Mouse (Mus musculus): ENCODE measurements around the gene Gm17490.

Gm17490 gene

DNA sequence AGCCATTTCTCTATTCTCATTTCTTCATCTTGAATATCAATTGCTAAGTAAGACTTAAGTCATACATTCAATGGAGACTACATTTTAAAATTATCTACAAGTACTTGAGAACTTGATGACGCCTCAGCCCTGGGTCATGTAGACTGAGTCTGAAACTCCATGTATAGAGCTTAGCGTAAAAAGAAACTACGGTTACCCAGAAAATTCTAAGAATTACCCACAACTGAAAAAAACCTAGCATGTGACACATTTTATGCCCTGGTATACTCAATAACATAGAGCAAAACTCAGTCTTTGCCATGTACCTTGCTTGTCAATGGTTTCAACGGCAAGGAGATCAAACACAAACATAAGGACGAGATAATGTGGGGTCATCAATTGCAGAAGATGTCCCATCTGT lies at the start of gene Gm17490:
TSS of gene Gm17490 (minus strand) at position 375 of the 400 bp plus-strand sequence.
- no peak for DNase-seq (ENCODE audit: low spot score in 2 of 2)

DNA sequence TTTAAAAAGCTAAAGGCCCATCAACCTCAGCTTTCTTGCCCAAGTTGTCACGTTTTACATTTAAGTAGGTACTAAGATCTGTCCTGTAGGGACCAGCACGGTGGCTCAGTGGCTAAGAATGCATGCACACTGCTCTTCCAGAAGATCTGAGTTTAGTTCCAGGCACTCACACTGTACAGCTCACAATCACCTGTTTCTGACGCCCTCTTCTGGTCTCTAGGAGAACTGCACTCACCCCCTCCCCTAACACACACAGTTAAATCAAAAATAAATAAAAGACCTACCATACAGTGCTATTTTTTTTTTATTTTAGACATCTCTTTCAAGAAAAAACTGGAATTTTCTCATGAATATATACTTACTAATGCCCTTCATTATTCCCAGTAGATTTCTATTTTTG lies 46.1 kb upstream of the Gm17490 start:
- peak in 1 of 2 experiments; percentile 52 for DNase-seq (ENCODE audit: low spot score in 2 of 2)

DNA sequence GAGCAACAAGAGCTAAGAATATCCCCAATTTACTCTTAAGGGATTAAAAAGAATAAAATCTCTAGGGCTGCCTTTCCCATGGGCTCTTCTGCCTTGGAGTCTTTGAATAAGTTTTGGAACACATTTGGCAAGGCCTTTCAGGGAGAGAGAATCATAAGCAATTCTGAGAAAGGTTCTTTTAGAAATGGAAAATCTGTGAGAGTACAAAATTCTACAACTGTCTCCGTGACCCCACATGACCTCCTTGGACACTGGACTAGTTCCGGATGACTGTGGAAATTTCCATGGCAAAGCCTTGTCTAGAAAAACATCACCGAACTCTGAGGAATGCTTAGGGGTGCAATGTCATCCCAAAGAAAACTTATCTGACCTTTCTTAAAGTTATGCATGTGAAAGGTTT lies 39.3 kb upstream of the Gm17490 start:
- DNase-seq (ENCODE audit: low spot score in 2 of 2): no peak

DNA sequence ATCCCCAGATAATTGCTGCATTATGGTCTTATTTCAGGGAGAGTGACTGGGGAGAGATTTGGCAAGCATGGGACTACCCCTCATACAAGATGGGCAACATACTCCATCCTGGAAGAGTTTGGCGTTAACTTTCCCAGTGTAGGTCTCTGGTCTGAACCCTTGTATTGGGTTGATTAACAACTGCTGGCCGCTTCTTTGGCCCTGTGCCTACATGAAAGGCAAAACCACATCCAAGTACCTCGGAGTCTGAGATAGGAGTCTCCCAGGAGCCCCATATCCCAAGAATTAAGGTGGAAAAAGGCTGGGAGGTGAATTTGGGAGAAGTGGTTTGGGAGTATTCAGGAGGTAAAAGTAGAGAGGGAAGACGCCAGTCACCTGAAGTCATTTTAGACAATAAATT lies 38.7 kb upstream of the Gm17490 start:
- no peak for DNase-seq (ENCODE audit: low spot score in 2 of 2)

DNA sequence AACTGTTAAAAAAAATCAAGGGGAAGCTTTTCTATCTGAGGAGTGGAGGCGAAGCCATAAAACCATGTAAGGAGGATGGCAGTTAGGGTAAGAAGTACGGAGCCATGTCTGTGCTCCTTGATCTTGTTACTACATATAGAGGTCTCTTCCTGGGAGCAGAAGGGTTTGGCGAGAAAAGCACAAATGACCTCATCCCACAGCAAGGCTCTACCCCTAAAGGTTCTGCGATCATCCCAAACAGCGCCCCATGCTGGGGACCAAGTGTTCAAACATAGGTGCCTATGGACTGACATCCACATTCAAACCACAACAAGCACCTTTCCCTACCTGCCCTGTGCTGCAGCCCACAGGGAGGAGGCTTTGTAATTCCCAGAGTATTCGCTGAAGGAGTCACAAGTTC lies 38.3 kb upstream of the Gm17490 start:
- peak in 1 of 2 experiments; percentile 35 for DNase-seq (ENCODE audit: low spot score in 2 of 2)

DNA sequence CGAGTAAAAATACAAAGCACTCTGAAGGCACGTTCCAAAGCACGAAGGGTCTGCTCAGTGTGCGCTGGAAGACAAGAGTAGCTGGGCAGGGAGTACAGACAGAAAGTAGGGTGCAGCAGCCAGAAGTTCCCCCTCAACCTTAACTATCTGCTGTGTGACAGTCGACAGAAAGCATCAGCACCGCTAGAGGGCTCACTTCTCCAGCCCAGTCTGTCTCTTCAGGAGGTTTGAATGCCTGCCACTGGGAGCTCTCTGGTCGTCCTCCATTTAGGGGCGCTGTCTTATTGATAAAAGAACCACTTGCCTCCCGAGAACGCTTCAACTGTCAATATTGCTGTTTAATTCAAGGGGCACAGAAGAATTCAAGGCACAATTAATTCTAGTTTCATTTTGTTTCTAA lies 37.9 kb upstream of the Gm17490 start:
- DNase-seq (ENCODE audit: low spot score in 2 of 2): peak; percentile 79 to 89

DNA sequence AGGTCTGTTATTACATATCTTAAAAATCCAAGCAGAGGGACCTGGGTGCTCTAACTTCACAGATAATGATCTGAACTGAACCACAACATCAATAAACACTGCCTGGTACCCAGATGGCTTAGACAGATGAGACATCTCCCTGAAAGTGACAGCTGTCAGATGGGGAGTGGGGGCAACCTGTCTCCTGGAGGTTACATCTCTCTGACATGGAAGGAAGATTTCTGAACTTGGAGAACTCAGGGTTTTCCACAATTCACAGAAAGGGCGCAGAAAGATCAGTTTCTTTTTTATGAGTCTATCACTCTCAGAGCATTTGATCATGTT lies 36.8 kb upstream of the Gm17490 start:
- no peak for DNase-seq (ENCODE audit: low spot score in 2 of 2)

DNA sequence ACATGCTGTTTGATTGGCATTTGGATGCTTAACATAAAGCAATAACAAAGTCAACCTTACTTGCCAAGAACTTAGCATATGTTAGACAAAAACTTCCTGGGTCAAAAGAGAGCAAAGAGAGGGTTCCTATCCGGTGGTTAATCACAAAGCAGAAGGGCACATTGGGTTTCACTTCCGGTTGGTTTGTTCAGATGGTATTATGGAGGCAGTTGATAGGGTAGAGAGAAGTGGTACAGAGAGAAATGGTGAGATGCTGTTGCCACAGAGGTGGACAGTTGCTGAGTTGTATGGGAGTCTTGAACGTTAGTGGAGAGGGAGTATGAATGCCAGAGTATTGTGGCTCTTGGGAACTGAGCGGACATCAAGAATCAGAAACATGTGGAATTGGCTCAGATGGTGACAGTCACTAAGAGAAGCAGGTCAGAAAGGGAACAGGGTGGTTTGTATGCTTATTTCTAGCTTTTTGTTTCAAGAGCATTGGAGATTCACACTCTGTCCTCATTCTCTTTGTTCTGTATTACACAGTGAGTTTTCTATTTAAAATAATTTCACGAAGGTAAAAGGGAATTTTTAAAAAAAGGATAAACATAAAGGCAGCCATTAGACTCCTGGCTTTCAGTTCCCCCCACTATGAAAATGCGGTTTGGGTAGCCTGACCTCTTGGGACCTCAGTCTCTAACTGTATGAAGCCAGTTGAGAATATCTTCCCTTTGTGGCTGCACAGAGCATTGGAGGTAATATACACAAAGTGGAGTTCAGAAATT lies 36.3 kb upstream of the Gm17490 start:
- DNase-seq (ENCODE audit: low spot score in 2 of 2): peak in 1 of 2 experiments; percentile 28

DNA sequence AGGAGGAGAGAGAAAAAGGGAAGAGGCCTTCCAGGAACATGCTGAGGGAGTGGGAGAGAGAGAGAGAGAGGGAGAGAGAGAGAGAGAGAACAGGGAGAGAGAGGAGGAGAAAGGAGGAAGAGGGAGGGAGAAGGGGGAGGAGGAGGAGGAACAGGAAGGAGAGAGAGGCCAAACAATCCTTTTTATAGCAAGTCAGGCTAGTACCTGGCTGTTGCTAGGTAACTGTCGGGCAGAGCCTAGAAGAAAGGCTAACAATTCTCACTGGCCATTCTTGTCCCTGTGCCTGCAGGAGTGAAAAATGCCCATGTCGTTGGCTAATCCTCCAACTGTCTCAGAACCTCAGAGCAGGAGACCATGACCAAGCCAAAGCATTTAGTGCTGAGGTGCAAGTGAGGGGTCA lies 33.2 kb upstream of the Gm17490 start:
- DNase-seq (ENCODE audit: low spot score in 2 of 2): no peak

DNA sequence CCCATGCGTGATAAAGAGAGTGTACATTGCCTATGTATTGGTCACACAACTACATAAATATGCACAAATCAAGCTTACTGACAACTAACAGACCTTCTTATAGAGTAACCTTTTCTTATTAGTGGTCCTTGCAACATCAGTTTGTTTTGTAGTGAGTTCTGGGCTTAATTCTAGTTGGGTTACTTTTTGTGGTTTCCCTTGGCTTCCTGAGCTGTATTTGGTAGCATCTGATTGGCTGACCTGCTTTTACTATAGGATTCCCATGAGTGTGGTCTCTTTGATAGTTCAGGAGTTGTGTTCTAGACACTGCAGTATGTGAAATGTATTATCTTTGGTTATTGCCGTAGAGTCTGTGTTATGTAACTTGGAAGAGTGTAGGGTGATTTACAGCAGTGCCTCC lies 31.5 kb upstream of the Gm17490 start:
- no peak for DNase-seq (ENCODE audit: low spot score in 2 of 2)

DNA sequence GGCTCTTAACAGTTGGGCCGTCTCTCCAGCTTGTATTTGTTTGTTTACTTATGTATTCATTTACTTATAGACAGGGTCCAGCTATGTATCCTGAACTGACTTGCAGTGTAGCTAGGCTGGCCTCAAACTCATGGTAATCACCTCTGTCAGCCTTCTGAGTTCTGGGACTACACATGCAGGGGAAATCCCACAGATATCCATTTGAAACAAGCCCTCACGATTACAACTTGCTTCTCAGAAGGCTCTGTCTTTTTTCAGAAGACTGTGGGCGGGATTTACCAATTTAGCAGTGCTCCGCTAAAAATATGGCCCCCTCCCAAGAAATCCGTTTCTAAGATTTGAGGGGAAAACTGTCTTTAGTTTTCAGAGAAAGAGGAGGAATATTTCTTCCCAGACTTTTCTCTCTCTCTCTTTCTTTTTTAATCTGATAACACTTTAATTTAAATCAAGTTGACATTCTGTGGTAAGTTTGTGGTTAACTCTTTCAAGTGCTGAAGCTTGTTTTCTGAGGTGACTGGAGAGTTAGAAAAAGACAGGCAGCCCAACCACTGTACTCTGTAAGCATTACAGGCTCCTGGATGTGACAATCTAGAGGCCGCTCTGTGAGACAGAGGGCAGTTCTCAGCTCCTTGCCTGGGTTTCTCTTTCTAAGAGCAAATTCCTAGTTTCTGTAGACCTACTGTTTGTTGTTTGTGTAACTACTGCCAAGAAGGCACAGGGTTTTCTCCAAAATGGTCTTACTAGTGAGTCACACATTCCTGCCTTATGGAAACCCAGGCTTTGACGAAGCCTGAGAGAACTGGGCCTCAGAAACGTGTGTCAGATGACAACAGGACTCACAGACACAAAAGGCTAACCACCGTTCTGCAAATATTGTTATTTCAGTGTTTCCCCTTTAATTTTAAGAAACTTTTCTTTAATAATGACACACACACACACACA lies 29.2 kb upstream of the Gm17490 start:
- DNase-seq (ENCODE audit: low spot score in 2 of 2): peak; percentile 24 to 30

DNA sequence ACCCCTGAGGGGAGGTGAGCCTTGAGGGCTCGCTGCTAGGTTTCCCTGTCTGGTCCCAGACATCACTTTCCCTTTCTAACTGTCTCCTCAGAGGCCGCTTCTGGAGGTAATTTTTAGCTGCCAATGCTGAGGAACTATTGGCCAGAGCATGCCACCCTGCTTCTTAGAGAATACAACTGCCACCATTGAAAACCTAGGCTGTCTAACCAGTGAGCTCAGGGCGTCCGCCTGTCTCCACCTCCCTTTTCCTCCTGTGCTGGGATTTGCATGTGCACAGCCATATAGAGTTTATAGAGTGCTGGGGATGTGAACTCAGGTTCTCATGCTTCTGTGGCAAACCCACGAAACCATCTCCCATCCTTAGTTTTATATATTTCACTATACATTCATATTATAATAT lies 27.7 kb upstream of the Gm17490 start:
- DNase-seq (ENCODE audit: low spot score in 2 of 2): no peak

DNA sequence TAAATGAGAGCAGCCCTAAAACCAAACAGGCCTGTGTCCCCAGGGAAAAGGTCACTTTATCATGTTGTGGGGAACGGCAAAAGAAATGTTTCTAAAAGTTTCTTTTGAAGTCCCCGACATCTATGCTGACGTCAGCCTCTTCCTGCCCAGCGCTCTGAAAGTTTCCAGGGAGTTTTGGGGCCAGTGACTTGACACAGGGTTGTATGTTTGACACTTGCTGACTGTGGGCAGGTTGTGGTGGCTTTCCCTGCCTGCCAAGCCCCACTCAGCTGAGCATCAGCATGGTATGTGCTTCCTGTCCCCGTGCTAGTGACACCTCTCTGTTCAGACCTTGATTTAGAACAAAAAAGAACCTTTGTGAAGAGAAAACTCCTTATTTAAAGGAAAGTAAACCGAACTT lies 27.3 kb upstream of the Gm17490 start:
- DNase-seq (ENCODE audit: low spot score in 2 of 2): peak; percentile 86 to 90

DNA sequence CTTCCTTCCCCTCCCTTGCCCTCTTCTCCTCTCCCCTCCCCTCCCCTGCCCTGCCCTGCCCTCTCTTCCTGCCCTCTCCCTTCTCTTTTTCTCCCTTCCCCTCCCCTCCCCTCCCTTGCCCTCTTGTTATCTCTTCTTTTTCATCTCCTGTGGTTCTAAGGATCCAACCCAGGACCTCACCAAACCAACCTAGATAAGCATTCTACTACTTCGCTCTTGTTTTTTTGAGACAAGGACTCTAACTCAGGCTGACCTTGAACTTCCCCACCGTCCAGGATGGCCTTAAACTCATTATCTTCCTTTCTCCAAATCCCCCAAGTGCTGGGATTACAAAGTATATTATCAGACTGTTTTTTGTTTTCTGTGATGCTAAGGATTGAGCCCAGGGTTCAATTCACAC lies 26.7 kb upstream of the Gm17490 start:
- DNase-seq (ENCODE audit: low spot score in 2 of 2): no peak

DNA sequence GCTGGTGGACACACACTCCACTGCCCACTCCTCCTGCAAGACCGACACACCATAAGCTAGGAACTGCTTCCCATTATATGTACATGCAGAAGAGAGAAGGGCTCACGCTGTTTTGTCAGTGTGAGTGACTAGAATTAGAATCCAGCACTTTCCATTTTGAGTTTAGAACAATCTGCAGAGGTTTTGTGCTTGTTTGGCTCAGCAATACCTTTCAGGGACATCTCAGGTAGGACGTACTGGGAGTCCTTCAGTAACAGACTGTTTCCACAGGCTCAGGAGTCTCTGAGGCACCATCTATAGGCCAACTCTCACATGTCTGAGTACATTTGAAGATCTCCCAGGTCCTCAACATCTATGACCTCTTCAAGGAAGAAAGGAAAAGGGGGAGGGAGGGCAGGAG lies 26.1 kb upstream of the Gm17490 start:
- no peak for DNase-seq (ENCODE audit: low spot score in 2 of 2)

DNA sequence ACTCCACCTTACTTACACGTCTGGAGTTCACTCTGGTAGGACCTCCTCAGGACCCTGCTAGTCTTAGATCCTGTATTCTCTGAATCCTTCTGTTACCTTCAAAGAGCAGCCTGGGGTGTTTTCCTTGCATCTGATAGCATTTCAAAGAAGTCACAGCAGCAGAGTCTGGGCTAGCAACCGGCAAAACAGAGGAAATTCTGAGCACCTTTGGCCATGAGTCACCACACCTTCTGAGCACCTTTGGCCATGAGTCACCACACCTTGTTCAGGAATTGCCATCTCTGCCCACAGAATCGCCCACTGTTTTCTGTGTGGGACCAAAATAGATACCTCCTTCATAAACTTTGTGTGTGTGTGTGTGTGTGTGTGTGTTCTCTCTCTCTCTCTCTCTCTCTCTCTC lies 25.4 kb upstream of the Gm17490 start:
- peak; percentile 30 to 40 for DNase-seq (ENCODE audit: low spot score in 2 of 2)

DNA sequence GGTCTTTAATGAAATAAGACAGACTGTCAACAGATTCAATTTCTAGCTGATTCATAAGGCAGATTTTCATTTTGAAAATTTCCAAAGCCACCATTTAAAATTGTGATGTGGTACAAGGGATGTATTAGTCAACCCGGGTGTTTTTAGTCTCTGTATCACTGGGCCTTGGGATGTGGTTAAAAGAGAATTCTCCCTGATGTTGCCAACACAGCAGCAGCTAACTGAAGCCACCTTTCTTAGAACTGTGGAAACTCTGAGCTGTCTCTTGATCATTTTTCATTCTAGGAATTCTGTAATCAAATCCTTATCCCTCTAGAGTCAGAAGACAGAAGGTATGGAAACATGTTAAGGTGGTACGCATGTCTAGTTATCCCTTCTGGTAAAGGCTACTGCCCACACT lies 19.2 kb upstream of the Gm17490 start:
- DNase-seq (ENCODE audit: low spot score in 2 of 2): no peak

DNA sequence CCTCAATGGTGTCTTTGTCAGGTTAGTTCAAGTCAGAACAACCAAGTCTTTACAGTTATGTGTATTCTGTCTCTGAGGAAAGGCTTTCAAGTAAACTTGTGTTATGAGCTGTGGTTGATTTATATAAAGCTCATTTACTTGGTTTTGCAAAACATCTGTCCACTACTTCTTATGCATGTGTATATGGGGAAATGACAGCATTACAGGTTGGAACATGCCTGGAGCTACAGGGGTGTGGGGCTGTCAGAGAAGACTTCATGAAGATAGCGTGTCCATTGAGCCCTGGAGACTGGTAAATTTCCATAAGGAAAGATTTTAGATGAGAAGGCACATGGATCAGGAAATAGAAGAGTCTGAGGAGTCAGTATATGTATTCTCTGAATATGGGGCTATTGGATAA lies 18.0 kb upstream of the Gm17490 start:
- DNase-seq (ENCODE audit: low spot score in 2 of 2): no peak

DNA sequence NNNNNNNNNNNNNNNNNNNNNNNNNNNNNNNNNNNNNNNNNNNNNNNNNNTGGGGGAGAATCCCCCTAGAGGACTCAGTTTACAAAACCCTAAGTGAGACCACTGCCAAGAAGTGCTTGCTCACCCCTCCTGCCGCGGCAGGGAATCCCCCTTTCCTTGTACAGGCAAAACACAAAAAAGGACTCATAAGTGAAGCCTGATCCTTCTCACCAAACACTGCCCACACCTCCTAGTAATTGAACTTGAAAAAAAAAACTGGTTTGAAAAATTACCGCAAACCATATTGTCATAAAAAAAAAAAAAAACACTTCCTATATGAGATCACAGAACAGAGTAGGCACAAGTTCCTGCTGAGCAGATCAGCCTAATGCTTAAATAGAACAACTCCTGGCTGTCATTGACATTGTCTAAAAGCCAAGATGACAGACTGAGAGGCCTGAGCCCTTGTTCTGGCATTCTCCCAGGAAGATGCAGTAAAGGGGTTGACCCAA lies 16.4 kb upstream of the Gm17490 start, which contains the start of gene Il2ra:
TSS of gene Il2ra (plus strand) at position 357 of the 491 bp plus-strand sequence.
- DNase-seq (ENCODE audit: low spot score in 2 of 2): no peak

DNA sequence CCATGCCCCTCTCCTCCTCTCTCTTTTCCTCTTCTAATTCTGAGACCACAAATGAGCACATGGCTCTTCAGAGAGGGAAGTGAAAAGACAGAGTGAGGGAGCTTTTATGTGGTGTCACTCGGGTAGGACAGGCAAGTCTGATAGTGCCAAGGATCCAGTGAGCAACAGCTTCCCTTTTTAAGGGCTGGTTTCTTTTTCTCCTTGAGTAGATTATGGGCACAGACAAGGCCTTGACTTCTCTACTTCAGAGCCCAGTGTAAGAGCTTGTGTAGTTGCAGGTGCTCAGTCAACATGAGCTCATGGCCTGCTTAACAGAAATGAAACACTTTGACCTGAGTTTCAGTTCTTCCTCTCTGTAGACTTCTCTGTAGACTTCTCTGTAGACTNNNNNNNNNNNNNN lies 11.1 kb upstream of the Gm17490 start:
- peak in 1 of 2 experiments; percentile 58 for DNase-seq (ENCODE audit: low spot score in 2 of 2)

DNA sequence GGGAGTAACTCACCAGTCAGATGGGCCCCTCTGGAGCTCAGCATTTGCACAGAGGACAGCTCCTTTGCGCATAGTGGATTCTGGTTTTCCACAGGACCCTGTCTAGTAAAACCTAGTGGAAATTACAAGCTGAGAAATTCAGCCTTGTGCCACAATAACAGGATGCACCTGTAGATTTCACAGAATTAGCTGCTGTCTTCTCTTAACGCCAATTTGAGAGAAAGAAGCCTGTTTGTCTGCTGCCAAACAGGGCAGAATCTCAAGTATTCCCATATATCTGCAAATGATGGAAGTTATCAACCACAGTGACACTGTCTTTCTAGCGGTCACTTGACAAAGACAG lies 10.0 kb upstream of the Gm17490 start:
- DNase-seq (ENCODE audit: low spot score in 2 of 2): no peak

DNA sequence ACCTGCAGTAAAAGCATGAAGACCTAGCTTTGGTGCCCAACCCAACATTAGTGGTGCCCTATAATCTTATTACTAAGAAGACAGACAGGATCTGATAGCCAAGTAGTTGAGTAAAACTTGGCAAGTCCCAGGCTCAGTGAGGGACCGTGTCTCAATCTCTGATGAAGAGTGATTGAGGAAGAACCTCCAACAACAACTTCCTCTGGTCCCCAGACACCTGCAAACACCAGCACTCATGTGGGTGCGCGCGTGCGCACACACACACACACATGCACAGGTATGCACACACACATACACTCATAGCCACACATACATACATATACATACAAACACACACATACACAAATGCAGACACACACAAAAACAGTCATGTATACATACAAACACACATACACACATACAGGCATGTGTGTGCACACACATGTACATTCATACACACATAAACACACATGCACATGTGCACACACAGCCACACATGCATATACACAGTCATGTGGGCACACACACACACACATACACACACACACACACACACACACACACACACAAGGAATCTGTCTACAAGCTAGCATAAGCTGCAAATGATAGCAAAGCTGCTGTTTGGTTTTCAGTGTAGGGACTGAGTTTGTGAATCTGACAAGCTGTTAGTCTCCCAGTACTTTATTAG lies 9.5 kb upstream of the Gm17490 start:
- DNase-seq (ENCODE audit: low spot score in 2 of 2): peak in 1 of 2 experiments; percentile 24

Data from natural killer cell, adult 2 months (primary cell).